Mouse (Mus musculus) testis, adult 2 months (tissue): ENCODE data around the gene Ptgs2. TPM values are rescaled to one million over a fixed set of nuclear protein-coding genes. Genes with fewer than 3 reads are reported as not detected.

Experiments used
- H3K27ac ChIP-seq: fragments of 200-500 bp; 2 replicates; pipeline ENCODE4 v1.5.1; 2012; ENCODE audit warnings: low read depth, low read length; ENCODE audit not compliant: control insufficient read depth, insufficient read depth
- H3K27me3 ChIP-seq: fragments of 200-500 bp; 2 replicates; pipeline ENCODE4 v1.6.1; 2012; ENCODE audit warnings: mild to moderate bottlenecking, low read length, moderate library complexity; ENCODE audit not compliant: control insufficient read depth, insufficient read depth
- H3K36me3 ChIP-seq: fragments of 200-500 bp; 2 replicates; pipeline ENCODE4 v1.6.1; 2012; ENCODE audit warnings: mild to moderate bottlenecking, low read length; ENCODE audit not compliant: control insufficient read depth, insufficient read depth
- H3K4me1 ChIP-seq: fragments of 200-500 bp; 2 replicates; pipeline ENCODE4 v1.6.1; 2012; ENCODE audit warnings: low read length; ENCODE audit not compliant: control insufficient read depth, insufficient read depth
- H3K4me3 ChIP-seq: fragments of 200-500 bp; 2 replicates; pipeline ENCODE4 v1.5.1; 2012; ENCODE audit warnings: low read depth, mild to moderate bottlenecking, low read length, moderate library complexity, mixed read lengths; ENCODE audit not compliant: control insufficient read depth
- CTCF ChIP-seq: fragments of 200-500 bp; IDR thresholded peaks from 2 replicates; pipeline ENCODE4 v1.5.1; 2012; ENCODE audit warnings: low read depth, mild to moderate bottlenecking, inconsistent platforms, low read length, moderate library complexity; ENCODE audit not compliant: control insufficient read depth, insufficient read depth, insufficient replicate concordance
- POLR2A ChIP-seq: fragments of 200-500 bp; IDR thresholded peaks from 2 replicates; pipeline ENCODE4 v1.6.1; 2012; ENCODE audit warnings: low read depth, mild to moderate bottlenecking, inconsistent platforms, low read length, moderate library complexity; ENCODE audit not compliant: control insufficient read depth
- polyA plus RNA-seq: library from polyadenylated mRNA; depleted of rRNA; stranded (reverse); fragments of >200 nt; gene quantifications from 2 replicates; pipeline ENCODE4 v1.2.3, GENCODE M21; 2012

Ptgs2 gene
- polyA plus RNA-seq, 1 experiment = not detected

- Histone ChIP-seq H3K27ac (no peak overlapping the region), H3K27me3 (no peaks in the 10 kb centered on the region), H3K36me3 (no peaks in the 10 kb centered on the region), H3K4me3 (no peak overlapping the region), H3K4me1 (peaks cover 6% of the 10 kb centered on the region)
- TF ChIP-seq POLR2A (no peak), CTCF (no peak)
These were observed 2.8 kb upstream of the Ptgs2 start for GRCm38 (mm10) chr1:150097036-150097435.

GRCm38 (mm10) chr1:150097721-150098120 lies 2.1 kb upstream of the Ptgs2 start:
- Histone ChIP-seq H3K36me3 (no peaks in the 10 kb centered on the region), H3K4me3 (no peak overlapping the region), H3K27me3 (no peaks in the 10 kb centered on the region), H3K27ac (no peak overlapping the region), H3K4me1 (peaks cover 6% of the 10 kb centered on the region)
- no peak for TF ChIP-seq POLR2A
- no peak for TF ChIP-seq CTCF

GRCm38 (mm10) chr1:150099374-150099773 lies 457 bp upstream of the Ptgs2 start:
- Histone ChIP-seq H3K4me1 (peaks cover 6% of the 10 kb centered on the region), H3K27me3 (no peaks in the 10 kb centered on the region), H3K4me3 (peak overlapping the region; percentile 53), H3K36me3 (no peaks in the 10 kb centered on the region), H3K27ac (no peak overlapping the region)
- TF ChIP-seq CTCF (no peak), POLR2A (no peak)

GRCm38 (mm10) chr1:150104228-150104720 lies 4.4 kb downstream of the Ptgs2 start:
- no peaks in the 10 kb centered on the region for H3K36me3 ChIP-seq
- no peak overlapping the region for H3K4me3 ChIP-seq
- no peak overlapping the region for H3K27ac ChIP-seq
- H3K4me1 ChIP-seq = peaks cover 6% of the 10 kb centered on the region
- no peaks in the 10 kb centered on the region for H3K27me3 ChIP-seq
- TF ChIP-seq CTCF (no peak), POLR2A (no peak)

GRCm38 (mm10) chr1:150106736-150107135 lies 6.9 kb downstream of the Ptgs2 start:
- Histone ChIP-seq H3K4me1 (no peaks in the 10 kb centered on the region), H3K27ac (no peak overlapping the region)

GRCm38 (mm10) chr1:150109591-150109990 lies 9.8 kb downstream of the Ptgs2 start:
- TF ChIP-seq POLR2A = no peak
- no peak for TF ChIP-seq CTCF
- Histone ChIP-seq H3K4me1 (no peaks in the 10 kb centered on the region), H3K27me3 (no peaks in the 10 kb centered on the region), H3K36me3 (no peaks in the 10 kb centered on the region), H3K4me3 (no peak overlapping the region), H3K27ac (no peak overlapping the region)

More at GRCm38 (mm10) chr1:150106736-150107135, 6.9 kb downstream of the Ptgs2 start:
- H3K4me3 ChIP-seq = no peak overlapping the region
- TF ChIP-seq POLR2A (no peak), CTCF (no peak)
- no peaks in the 10 kb centered on the region for H3K27me3 ChIP-seq
- H3K36me3 ChIP-seq = no peaks in the 10 kb centered on the region

GRCm38 (mm10) chr1:150115352-150115751 lies 15.5 kb downstream of the Ptgs2 start:
- no peak overlapping the region for H3K4me3 ChIP-seq
- no peak overlapping the region for H3K27ac ChIP-seq
- H3K27me3 ChIP-seq = no peaks in the 10 kb centered on the region
- H3K36me3 ChIP-seq = no peaks in the 10 kb centered on the region
- TF ChIP-seq POLR2A (no peak), CTCF (no peak)
- H3K4me1 ChIP-seq = no peaks in the 10 kb centered on the region

- H3K4me1 ChIP-seq = no peaks in the 10 kb centered on the region
- no peak overlapping the region for H3K4me3 ChIP-seq
- no peaks in the 10 kb centered on the region for H3K27me3 ChIP-seq
- H3K36me3 ChIP-seq = no peaks in the 10 kb centered on the region
- TF ChIP-seq POLR2A (no peak), CTCF (no peak)
- no peak overlapping the region for H3K27ac ChIP-seq
These were observed 18.5 kb downstream of the Ptgs2 start for GRCm38 (mm10) chr1:150118352-150118751.
